Mouse (Mus musculus) embryonic facial prominence, embryonic 13.5 days (tissue): ENCODE measurements at regions not wholly inside any gene's neighbourhood (a gene's known extent, or its start where the extent isn't known, plus 50 kb on each side); places are given as distances from the start of the nearest gene placed in this dataset.

Source experiments
- ATAC-seq: fragments of 200-750 bp; cut with Nextera tagmentation; 2 replicates; pipeline ENCODE4 v1.8.0; 2017; ENCODE audit warnings: low read depth; ENCODE audit not compliant: insufficient number of reproducible peaks, insufficient read depth, low FRiP score, low TSS enrichment
- H3K27ac ChIP-seq: fragments of 300-500 bp; sonication (generic); 2 replicates; pipeline ENCODE4 v1.5.1; 2015; ENCODE audit warnings: moderate library complexity, mild to moderate bottlenecking, inconsistent platforms
- H3K27me3 ChIP-seq: fragments of 300-500 bp; sonication (generic); 2 replicates; pipeline ENCODE4 v1.6.1; 2015; ENCODE audit warnings: mild to moderate bottlenecking, inconsistent platforms
- H3K36me3 ChIP-seq: fragments of 300-500 bp; sonication (generic); 2 replicates; pipeline ENCODE4 v1.6.1; 2015; ENCODE audit warnings: mild to moderate bottlenecking, inconsistent platforms
- H3K4me1 ChIP-seq: fragments of 300-500 bp; sonication (generic); 2 replicates; pipeline ENCODE4 v1.6.1; 2015; ENCODE audit warnings: inconsistent platforms
- H3K4me2 ChIP-seq: fragments of 300-500 bp; sonication (generic); 2 replicates; pipeline ENCODE4 v1.6.1; 2015; ENCODE audit warnings: moderate library complexity, mild to moderate bottlenecking, inconsistent platforms
- H3K4me3 ChIP-seq: fragments of 300-500 bp; sonication (generic); 2 replicates; pipeline ENCODE4 v1.5.1; 2015; ENCODE audit warnings: mild to moderate bottlenecking, inconsistent platforms
- H3K9ac ChIP-seq: fragments of 300-500 bp; sonication (generic); 2 replicates; pipeline ENCODE4 v1.6.1; 2015; ENCODE audit warnings: mild to moderate bottlenecking, inconsistent platforms
- H3K9me3 ChIP-seq: fragments of 300-500 bp; sonication (generic); 2 replicates; pipeline ENCODE4 v1.6.1; 2016; ENCODE audit warnings: inconsistent platforms
- WGBS: fragments of 180-500 bp; shearing (Covaris S2); methylation state at CpG from one replicate; pipeline ENCODE4 v1.1.7; 2015; ENCODE audit warnings: mixed read lengths; 5-methylcytosine and 5-hydroxymethylcytosine counted together

- WGBS: 79% methylated on average over 4 of the region's 4 CpGs
- Histone ChIP-seq H3K36me3 (no peaks in the 10 kb centered on the region), H3K4me2 (no peak overlapping the region), H3K9me3 (no peaks in the 10 kb centered on the region), H3K27ac (no peak overlapping the region), H3K9ac (no peak overlapping the region), H3K27me3 (no peaks in the 10 kb centered on the region), H3K4me1 (peaks cover 16% of the 10 kb centered on the region), H3K4me3 (no peak overlapping the region)
- ATAC-seq: no peak
Observed at GRCm38 (mm10) chr10:21755717-21756116, 126.3 kb upstream of the Sgk1 start.

- Histone ChIP-seq H3K36me3 (no peaks in the 10 kb centered on the region), H3K4me3 (no peak overlapping the region), H3K9ac (no peak overlapping the region), H3K4me1 (peaks cover 21% of the 10 kb centered on the region), H3K27ac (no peak overlapping the region), H3K4me2 (no peak overlapping the region), H3K9me3 (no peaks in the 10 kb centered on the region), H3K27me3 (no peaks in the 10 kb centered on the region)
- 93% methylated on average over 7 of the region's 7 CpGs for WGBS
- ATAC-seq: no peak
Observed at GRCm38 (mm10) chr10:21756811-21757210, 125.2 kb upstream of the Sgk1 start.

DNA sequence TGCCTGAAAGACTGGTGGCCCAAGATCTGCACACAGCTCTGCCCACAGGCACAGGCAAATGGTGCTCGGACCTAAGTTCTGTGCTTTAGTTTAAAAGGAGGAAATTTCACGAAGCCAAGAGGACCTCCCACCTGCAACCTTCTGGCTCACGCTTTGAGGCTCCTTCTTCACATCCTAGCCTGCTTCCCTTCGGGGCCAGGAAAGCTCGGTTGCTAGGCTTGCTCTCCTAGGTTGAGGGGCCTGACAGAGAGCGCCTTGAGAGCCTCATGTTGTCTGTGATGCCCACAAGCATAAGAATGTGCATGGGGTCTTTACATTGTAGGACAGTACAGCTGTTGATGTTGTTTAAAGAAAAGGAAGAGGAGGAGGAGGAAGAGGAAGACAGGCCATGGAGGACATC, 123.9 kb upstream of the Sgk1 start:
- H3K4me1 ChIP-seq: peaks cover 21% of the 10 kb centered on the region
- H3K4me2 ChIP-seq: no peak overlapping the region
- no peak overlapping the region for H3K4me3 ChIP-seq
- H3K36me3 ChIP-seq: no peaks in the 10 kb centered on the region
- no peak overlapping the region for H3K27ac ChIP-seq
- no peak overlapping the region for H3K9ac ChIP-seq
- H3K27me3 ChIP-seq: no peaks in the 10 kb centered on the region
- WGBS: 84% methylated on average over 6 of the region's 6 CpGs
- no peaks in the 10 kb centered on the region for H3K9me3 ChIP-seq
- no peak for ATAC-seq

- no peaks in the 10 kb centered on the region for H3K36me3 ChIP-seq
- H3K4me1 ChIP-seq: peaks cover 14% of the 10 kb centered on the region
- no peak overlapping the region for H3K4me3 ChIP-seq
- H3K9me3 ChIP-seq: no peaks in the 10 kb centered on the region
- H3K27ac ChIP-seq: no peak overlapping the region
- no peak overlapping the region for H3K4me2 ChIP-seq
- no peaks in the 10 kb centered on the region for H3K27me3 ChIP-seq
- 92% methylated on average over 5 of the region's 5 CpGs for WGBS
- H3K9ac ChIP-seq: no peak overlapping the region
- ATAC-seq: no peak
Observed at GRCm38 (mm10) chr10:21762516-21762915, 119.5 kb upstream of the Sgk1 start.

DNA sequence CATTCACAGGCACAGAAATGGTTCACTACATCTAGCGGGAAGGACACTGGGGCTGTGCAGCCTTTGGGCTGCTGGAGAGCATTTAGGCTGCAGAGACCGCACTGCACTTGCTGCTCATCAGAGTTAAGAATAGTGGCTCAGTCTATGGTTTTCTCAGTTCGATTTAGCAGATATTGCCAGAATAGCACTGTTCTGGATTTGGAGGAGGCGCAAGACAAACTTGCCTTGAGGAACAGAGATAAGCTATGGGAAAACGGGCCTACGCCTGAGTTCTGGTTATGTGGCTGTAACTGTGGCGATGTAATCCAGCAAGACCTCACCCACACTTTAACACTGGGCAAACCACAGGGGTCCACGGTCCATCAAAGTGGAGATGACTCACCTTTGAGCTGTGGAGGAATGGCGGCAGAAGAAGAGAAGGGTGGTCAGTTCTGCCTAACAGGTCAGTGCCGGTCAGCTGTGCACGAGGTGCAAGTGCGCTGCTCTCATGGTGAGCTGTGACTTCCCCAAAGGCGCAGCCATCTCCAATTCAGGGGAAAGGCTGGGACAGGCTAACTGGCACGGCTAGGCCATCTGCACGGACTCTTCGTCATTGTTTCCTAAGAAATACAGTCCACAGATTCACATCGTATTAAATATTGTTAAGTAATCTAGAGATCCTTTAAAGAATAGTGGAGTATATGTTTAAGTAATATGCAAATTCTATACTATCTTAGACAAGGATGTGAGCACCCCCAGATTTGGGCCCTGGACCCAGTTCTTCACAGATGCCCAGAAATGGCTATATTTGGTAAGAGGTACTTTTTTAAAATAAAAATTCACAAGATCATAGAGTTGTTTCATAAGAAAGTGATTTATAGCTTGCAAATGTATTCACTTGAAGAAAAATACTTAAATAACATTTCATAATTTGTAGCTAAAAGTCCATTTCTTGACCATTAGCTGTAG, 118.7 kb upstream of the Sgk1 start:
- no peaks in the 10 kb centered on the region for H3K27me3 ChIP-seq
- no peak overlapping the region for H3K9ac ChIP-seq
- H3K4me1 ChIP-seq: peaks cover 11% of the 10 kb centered on the region; the same call in 1 of the 2 replicates
- H3K4me3 ChIP-seq: no peak overlapping the region
- no peaks in the 10 kb centered on the region for H3K36me3 ChIP-seq
- no peak overlapping the region for H3K27ac ChIP-seq
- H3K4me2 ChIP-seq: no peak overlapping the region
- WGBS: 92% methylated on average over 17 of the region's 17 CpGs
- no peaks in the 10 kb centered on the region for H3K9me3 ChIP-seq
- no peak for ATAC-seq

- H3K27me3 ChIP-seq: no peaks in the 10 kb centered on the region
- H3K4me1 ChIP-seq: peaks cover 11% of the 10 kb centered on the region; the same call in 1 of the 2 replicates
- WGBS: 91% methylated on average over 8 of the region's 8 CpGs
- H3K36me3 ChIP-seq: no peaks in the 10 kb centered on the region
- no peak overlapping the region for H3K27ac ChIP-seq
- no peak overlapping the region for H3K4me3 ChIP-seq
- no peaks in the 10 kb centered on the region for H3K9me3 ChIP-seq
- no peak overlapping the region for H3K9ac ChIP-seq
- no peak overlapping the region for H3K4me2 ChIP-seq
- ATAC-seq: no peak
Observed at GRCm38 (mm10) chr10:21764090-21764489, 117.9 kb upstream of the Sgk1 start.

DNA sequence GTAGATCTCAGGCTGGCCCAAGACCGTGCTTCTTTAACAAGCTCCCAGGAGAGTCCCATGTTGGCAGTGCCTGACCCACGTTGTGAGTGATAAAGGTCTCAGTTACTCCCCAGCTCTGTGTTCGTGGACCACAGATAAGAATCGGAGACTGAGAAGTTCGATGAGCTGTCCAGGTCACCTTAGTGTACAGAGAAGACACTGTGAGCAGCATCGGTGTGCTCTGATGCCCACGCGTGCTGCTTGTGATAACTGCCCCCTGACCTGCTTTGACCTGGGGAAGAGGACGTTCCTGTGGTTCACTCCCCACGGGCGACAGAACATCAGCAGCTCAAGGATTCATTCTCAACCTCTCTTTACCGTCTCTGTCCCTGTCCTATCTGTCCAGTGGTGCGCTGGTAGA, 117.1 kb upstream of the Sgk1 start:
- ATAC-seq: no peak
- Histone ChIP-seq H3K27ac (no peak overlapping the region), H3K36me3 (no peaks in the 10 kb centered on the region), H3K4me1 (peaks cover 11% of the 10 kb centered on the region; the same call in 1 of the 2 replicates), H3K9ac (no peak overlapping the region), H3K4me2 (no peak overlapping the region), H3K27me3 (no peaks in the 10 kb centered on the region), H3K4me3 (no peak overlapping the region), H3K9me3 (no peaks in the 10 kb centered on the region)
- 79% methylated on average over 13 of the region's 13 CpGs for WGBS

GRCm38 (mm10) chr10:21773548-21773947, 108.4 kb upstream of the Sgk1 start:
- H3K27ac ChIP-seq: no peak overlapping the region
- 69% methylated on average over 4 of the region's 4 CpGs for WGBS
- H3K4me2 ChIP-seq: no peak overlapping the region
- H3K27me3 ChIP-seq: no peaks in the 10 kb centered on the region
- H3K36me3 ChIP-seq: no peaks in the 10 kb centered on the region
- H3K9me3 ChIP-seq: no peaks in the 10 kb centered on the region
- H3K4me3 ChIP-seq: no peak overlapping the region
- no peak overlapping the region for H3K9ac ChIP-seq
- ATAC-seq: no peak
- peaks cover 9% of the 10 kb centered on the region; the same call in 1 of the 2 replicates for H3K4me1 ChIP-seq

DNA sequence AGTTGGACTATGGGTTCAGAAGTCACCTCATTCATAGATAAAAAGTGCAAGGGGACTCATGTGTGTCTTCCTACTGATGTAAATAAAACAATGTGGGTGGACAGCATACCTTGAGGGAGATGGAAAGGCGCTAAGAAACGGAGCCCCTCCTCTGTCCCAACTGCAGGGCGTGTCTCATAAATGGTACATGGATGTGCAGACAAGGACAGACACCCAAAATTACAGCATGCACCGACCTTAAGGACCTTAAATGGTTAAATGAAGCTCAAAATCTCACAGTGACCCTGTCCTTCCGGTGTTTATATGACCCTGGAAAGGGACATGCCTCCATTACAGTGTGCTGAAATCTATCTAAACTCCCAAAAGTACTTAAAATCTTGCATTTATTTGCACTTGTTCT, 106.5 kb upstream of the Sgk1 start:
- 78% methylated on average over 5 of the region's 5 CpGs for WGBS
- Histone ChIP-seq H3K4me3 (no peak overlapping the region), H3K27me3 (no peaks in the 10 kb centered on the region), H3K9ac (no peak overlapping the region), H3K4me2 (no peak overlapping the region), H3K4me1 (peaks cover 9% of the 10 kb centered on the region; the same call in 1 of the 2 replicates), H3K27ac (no peak overlapping the region), H3K36me3 (no peaks in the 10 kb centered on the region), H3K9me3 (no peaks in the 10 kb centered on the region)
- no peak for ATAC-seq

GRCm38 (mm10) chr10:21775911-21776761, 105.8 kb upstream of the Sgk1 start:
- peaks cover 9% of the 10 kb centered on the region; the same call in 1 of the 2 replicates for H3K4me1 ChIP-seq
- no peaks in the 10 kb centered on the region for H3K36me3 ChIP-seq
- ATAC-seq: no peak
- no peaks in the 10 kb centered on the region for H3K9me3 ChIP-seq
- H3K27ac ChIP-seq: no peak overlapping the region
- 50% methylated on average over 12 of the region's 12 CpGs for WGBS
- H3K9ac ChIP-seq: no peak overlapping the region
- H3K27me3 ChIP-seq: no peaks in the 10 kb centered on the region
- no peak overlapping the region for H3K4me3 ChIP-seq
- H3K4me2 ChIP-seq: no peak overlapping the region

- Histone ChIP-seq H3K27me3 (no peaks in the 10 kb centered on the region), H3K27ac (no peak overlapping the region), H3K36me3 (no peaks in the 10 kb centered on the region), H3K9me3 (no peaks in the 10 kb centered on the region), H3K4me3 (no peak overlapping the region), H3K4me2 (no peak overlapping the region), H3K9ac (no peak overlapping the region), H3K4me1 (peaks cover 9% of the 10 kb centered on the region; the same call in 1 of the 2 replicates)
- 76% methylated on average over 8 of the region's 8 CpGs for WGBS
- no peak for ATAC-seq
Observed at GRCm38 (mm10) chr10:21776762-21777080, 105.3 kb upstream of the Sgk1 start.
